Mouse (Mus musculus): ENCODE data around the gene Rps6ka6.

The Rps6ka6 gene

GRCm38 (mm10) chrX:111537859-111538258 is at the start of gene Rps6ka6:
Rps6ka6 (minus strand) TSS chrX:111537959.
- no peak for DNase-seq

- no peak for DNase-seq
These were observed 39.3 kb upstream of the Rps6ka6 start for GRCm38 (mm10) chrX:111577044-111577443.

DNA sequence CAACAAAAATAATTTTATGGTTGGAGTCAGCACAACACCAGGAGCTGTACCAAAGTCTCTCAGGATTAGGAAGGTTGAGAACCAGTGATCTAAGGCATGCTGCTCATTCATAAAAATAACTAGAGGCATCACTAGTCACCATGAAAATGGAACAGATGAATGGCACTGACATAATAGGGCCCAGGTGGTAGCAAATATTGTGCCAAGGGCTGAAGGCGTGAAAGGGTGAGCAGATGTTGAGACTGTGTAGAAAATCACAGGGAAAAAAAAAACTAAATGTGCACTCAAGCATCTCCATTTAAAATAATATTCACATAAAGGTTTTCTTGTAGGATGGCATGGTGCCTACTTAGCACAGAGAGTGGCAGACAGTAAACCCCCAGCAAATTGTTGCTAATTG is 19.6 kb downstream of the Rps6ka6 start:
- no peak for DNase-seq

GRCm38 (mm10) chrX:111463565-111464093 is 74.1 kb downstream of the Rps6ka6 start:
- no peak for DNase-seq

DNA sequence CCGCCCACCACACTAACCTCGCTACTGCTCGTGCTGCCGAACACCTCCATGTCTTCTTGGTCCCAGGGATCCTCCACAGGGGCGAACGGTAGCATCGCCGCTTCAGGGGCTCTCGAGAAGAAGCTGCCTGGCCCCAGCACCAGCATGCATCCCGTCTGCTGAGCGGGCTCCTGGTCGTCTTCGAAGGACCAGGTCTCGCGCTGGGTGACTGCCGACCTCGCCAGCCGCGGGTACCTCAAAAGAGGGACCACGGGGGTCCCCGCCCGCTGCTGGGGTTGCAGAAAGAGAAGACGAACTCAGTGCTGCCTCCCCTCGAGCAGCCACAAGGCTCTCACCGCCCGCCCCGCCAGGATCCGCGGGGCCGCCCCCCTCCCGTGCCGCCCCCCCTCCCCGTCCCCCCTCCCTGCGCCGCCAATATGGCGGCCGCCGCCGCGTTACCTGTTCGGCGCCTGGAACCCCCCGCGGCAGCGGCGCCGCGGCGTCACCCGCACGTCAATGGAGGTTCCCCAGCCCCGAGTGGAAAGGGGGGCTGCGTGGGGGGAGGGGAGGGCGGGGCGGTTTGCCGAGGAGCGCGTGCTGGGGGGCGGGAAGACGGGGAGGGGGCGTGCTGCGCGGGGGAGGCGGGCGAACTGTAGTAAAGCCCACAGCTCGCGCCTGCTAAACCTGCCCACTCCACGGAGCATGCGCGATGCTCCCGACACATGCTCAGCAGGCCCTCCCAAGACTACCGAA is 74.8 kb downstream of the Rps6ka6 start:
- DNase-seq, result peak; percentile 68 to 76

- peak in 1 of 2 experiments; percentile 18 for DNase-seq
These were observed 75.3 kb downstream of the Rps6ka6 start for GRCm38 (mm10) chrX:111462495-111462832.

GRCm38 (mm10) chrX:111462092-111462491 is 75.7 kb downstream of the Rps6ka6 start:
- DNase-seq, result no peak

- DNase-seq, result no peak
These were observed 77.6 kb downstream of the Rps6ka6 start for GRCm38 (mm10) chrX:111460166-111460565.

DNA sequence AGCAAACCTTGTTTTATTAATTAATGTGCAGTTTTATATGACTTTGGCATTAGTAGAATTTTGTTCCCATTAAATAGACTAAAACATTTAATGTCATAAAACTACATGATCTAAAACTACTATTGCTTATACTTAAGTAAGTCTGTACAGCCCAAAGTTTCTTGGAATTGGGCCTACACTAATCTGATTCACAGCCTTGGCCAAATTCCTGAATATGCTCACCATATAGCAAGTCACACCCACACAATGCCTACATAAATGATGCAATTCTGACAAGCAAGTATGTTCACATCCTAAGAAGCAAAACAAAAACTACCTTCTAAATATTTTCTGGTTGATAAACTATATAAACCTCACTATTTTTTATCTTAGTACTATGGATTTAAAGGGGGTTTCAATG is 101.2 kb downstream of the Rps6ka6 start:
- no peak for DNase-seq

DNA sequence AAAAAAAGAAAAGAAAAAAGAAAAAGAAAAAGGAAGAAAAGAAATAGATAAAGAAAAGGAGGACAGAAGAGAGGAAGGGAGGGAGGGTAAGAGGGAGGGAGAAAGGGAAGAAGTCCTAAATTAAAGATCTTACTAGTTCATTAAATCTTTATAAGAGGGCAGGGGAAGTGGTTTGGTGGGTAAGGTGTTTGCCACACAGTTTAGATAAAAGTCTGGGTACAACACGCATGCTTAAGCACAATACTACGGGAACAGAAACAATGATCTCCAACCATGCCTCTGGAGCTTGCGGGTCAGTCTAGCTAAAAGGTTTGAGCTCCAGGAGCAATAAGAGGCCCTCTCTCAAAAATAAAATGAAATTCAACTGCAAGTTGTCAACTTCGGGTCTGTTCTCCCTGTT is 123.0 kb downstream of the Rps6ka6 start:
- DNase-seq, result no peak

DNA sequence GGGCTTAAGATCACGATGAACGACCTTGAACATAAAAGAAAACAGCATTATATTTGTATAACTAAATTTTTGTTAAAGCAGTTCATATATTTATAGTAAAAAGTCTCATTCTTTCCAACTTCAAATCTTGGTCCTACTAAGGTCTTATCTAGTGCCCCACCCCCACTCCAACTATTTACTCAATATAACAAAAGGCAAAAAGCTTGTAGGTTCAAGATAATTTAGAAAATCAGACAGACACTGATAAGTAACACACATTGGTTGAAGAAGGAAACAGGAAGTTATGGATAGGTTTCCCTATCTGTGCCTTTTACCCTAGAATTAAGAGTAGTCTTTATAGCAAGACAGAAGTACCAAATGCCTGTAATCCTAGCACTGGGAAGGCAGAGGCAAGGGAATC is 132.9 kb downstream of the Rps6ka6 start:
- no peak for DNase-seq

DNA sequence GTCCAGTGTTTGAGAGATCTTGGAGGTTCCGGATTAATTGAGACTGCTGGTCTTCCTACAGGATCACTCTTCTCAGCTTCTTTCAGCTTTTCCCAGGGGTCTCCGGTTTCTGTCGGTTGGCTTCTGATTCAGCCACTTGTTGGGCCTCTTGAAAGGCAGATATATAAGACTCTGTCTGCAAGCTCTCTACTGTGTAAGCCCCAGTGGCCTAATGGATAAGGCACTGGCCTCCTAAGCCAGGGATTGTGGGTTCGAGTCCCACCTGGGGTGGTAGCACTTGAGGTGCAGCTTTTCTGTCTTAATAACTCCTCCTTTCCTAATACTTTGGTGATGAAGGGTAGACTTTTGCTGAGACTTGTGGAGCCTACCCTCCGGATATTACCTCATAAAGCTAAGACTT is 160.7 kb downstream of the Rps6ka6 start:
- no peak for DNase-seq

- no peak for DNase-seq
These were observed 163.6 kb downstream of the Rps6ka6 start for GRCm38 (mm10) chrX:111374177-111374576.
